Mouse (Mus musculus): ENCODE results near the gene Rasa2.
A peak's percentile ranks its signal among the peaks of the same experiment; 100 is the strongest.

Rasa2 gene

GRCm38 (mm10) chr9:96639451-96639850 is 8.0 kb upstream of the Rasa2 start:
- no peak for DNase-seq (ENCODE audit: low read depth, low spot score)

DNA sequence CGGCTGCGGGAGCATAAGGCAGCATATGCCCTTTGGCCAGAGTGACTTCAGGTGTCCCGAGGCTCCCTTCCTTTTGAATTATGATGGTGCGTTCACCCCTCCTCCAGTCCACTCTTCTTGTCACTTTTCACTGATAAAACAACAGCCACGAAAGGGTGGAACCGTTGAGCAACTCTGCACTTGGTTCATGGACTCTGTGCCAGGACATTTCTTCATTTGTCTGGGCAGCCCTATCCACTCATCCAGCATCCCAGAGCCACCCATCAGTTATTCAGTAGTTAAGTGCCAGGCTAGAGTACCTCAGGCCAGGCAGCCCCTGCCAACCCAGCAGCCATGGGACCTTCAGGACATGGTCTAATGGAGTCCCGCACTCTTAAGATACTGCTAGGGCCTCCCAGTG is 7.1 kb upstream of the Rasa2 start:
- DNase-seq (ENCODE audit: low read depth, low spot score): no peak

GRCm38 (mm10) chr9:96637157-96637548 is 5.7 kb upstream of the Rasa2 start:
- DNase-seq (ENCODE audit: low read depth, low spot score): no peak

DNA sequence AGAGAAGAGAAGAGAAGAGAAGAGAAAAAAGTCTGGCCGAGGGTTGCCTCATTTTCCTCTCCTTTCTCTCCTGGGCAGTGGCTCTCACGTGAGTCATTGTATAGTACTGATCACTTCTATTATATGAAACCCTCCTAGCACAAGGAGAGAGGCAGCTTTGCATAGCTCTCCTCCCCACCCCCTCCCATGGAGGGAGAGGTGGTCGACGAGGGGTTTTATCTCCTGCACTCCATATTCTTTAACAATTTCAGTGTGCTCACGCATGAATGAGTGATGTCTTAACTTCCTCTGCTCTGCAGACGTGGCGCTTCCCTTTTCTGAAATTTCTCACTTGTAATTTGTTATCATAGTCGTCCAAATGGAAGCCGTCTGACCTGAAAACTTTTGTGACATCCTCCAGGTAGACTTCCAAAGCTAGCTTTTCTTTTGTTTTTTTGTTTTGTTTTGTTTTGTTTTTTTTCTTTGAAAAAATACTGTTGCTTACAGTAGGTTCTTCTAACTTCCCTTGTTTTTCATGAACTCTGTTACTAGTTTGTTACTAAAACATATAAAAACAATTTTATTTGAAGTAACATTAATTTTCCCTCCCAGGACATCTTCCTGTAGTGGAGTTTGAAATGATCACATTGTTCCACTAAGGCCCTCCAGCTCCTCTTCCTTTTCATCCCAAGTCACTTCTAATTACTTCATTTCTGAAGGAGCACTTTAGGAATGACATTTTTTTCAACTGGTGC is 5.2 kb upstream of the Rasa2 start:
- DNase-seq (ENCODE audit: low read depth, low spot score): no peak

- no peak for DNase-seq (ENCODE audit: low read depth, low spot score)
Observed at GRCm38 (mm10) chr9:96635899-96636298, 4.5 kb upstream of the Rasa2 start.

- no peak for DNase-seq (ENCODE audit: low read depth, low spot score)
Observed at GRCm38 (mm10) chr9:96635176-96635575, 3.8 kb upstream of the Rasa2 start.

DNA sequence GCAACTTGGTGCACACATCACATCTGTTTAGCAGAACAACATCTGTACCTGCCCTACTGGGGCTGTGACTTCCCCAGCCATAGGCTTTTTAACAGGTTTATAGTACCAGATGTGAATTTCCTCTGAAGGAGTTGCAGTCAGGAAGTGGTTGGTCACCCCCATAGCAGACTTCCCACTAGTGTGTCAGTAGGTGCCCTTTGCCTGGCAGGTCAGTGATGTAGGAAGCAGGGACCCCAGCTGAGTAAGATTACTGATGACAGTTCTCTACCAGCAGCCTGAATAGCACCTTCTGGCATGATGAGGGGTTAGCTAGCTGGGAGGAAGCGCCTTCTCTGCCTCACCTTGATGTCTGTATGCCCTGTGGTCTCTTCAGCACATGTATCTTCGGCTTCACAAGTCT is 2.4 kb upstream of the Rasa2 start:
- DNase-seq (ENCODE audit: low read depth, low spot score): no peak

GRCm38 (mm10) chr9:96632756-96633155 is 1.3 kb upstream of the Rasa2 start:
- DNase-seq (ENCODE audit: low read depth, low spot score): no peak

- no peak for DNase-seq (ENCODE audit: low read depth, low spot score)
Observed at GRCm38 (mm10) chr9:96632073-96632690, 765 bp upstream of the Rasa2 start.

DNA sequence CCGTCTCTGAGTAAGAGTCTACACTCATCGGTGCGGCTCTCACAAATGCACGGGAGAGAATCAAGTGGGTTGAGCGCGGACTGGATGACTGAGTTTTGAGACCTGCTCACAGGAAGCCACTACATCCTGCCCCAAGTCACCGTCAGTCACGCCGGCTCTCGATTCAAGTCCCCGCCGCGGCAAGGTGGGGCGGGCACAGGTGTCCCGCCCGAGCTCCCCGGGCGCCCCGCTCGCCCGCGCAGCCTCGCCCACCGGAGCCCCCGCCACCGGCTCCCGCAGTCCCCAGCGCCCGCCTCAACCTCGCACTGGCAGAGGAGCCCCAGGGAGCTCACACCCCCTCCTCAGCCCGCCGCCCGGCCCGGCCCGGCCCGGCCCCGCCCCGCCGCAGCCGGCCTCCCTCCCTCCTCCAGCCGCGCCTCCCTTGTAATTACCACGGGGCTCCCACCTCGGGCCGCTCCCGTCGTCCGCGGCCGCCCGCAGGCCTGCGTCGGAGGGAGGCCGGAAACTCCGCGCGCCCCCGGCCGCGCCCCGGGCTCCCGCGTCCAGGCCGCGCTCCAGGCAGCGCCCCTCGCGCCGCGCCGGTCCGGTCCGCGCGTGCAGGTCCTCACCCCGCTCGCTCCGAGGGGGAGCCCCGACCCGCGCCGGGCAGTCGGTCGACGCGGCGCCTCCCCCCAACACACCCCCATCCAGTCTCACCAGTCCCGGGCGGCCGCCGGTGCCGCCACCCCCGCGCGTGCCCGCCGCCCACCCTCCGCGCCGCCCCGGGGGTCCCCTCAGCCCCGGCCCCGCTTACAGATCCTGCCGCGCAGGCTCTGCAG is 637 bp downstream of the Rasa2 start:
- DNase-seq (ENCODE audit: low read depth, low spot score): peak; percentile 90

DNA sequence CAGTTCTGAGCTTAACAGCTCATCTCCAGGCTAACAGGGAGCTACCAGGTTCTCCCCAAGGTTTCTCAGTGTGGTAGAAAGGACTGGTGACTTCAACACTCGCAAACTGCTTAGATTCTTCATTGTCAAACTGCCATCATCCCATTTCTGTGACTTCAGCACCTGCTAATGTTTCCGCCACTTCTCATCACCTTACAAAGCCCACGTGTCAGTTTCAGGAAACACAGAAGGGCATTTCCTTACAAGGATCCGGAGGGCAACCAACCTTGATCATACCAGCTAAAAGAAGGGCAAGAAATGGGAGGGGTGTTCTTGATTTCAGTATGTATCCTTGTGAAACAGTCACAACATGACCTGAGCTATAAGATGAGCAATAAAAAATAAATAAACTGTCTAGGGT is 2.3 kb downstream of the Rasa2 start:
- DNase-seq (ENCODE audit: low read depth, low spot score): peak; percentile 47

DNA sequence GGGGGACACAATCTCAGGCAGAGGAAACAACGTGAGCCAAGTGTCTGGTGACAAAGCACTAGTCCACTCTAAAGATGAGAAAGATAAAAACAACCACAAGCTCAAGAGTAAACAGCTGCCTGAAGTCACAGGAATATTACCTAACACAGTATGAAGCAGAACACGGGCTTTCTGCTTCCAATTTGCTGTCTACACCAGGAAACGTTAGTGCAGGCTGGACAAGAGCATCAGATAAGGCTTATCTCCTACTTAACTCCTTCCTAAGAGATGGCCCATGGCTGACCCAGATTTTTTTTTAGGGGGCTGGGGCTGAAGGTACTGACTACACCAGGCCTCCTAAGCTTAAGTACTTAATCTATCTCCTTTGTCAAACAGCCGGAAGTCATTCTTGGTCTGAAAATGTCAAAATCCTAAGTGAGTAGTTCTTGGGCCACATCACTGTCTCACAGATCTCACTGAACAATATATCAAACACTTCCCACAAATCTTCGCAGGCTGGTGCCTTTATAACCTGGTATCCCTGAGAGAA is 3.8 kb downstream of the Rasa2 start:
- DNase-seq (ENCODE audit: low read depth, low spot score): no peak

GRCm38 (mm10) chr9:96627042-96627441 is 4.4 kb downstream of the Rasa2 start:
- DNase-seq (ENCODE audit: low read depth, low spot score): no peak

DNA sequence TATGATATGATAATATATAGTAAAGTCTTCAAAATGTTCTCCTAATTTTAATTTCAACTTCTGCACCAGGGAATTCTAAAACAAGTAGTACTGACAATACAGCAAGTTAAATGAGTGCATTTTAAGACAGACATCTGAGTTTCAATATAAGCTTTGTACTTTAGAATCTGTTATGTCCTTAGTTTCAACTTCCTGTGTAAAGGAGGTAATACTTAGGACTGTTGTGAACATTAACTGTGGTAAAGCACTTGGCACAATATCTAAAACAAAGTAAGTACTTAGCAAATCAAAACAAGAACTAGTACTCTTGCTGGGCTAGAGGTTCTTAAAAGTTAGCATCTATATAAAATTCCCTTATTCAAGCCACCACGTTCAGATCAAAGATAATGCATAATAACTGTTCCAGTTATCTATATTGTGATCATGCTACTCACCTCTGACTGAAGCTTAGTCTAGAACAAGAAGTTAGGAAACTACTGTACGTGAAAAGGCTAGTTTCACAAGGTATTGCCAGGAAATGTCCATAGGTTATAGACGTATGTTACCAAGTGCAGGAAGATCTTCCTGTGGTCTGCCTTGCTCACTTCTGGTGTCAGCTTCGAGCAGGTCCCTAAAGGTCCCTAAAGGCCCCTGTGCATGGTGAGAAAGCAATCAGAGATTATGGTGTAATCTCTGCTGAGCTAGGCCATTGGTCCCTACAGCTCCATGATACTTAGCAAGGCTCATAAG is 12.8 kb downstream of the Rasa2 start:
- peak; percentile 27 for DNase-seq (ENCODE audit: low read depth, low spot score)

DNA sequence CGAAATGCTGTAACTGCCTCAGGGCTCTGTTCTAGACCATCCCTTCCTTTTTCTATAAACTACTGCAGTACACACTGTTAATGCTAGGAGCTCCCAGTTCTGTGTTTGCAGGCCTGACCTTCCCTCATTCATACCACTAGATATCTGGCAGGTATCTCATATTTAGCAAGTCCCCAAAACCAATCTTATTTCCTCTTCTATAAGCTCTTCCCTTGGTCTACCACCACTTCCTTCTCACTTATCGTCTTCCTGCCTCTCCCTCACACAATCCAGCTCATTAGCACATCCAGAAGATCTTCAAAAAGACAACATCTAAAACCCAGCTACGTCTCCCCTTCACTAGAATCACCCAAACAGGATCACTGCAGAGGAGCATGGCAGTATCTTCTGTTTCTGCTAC is 19.1 kb downstream of the Rasa2 start:
- no peak for DNase-seq (ENCODE audit: low read depth, low spot score)

- DNase-seq (ENCODE audit: low read depth, low spot score): no peak
Observed at GRCm38 (mm10) chr9:96611693-96612293, 19.6 kb downstream of the Rasa2 start.

DNA sequence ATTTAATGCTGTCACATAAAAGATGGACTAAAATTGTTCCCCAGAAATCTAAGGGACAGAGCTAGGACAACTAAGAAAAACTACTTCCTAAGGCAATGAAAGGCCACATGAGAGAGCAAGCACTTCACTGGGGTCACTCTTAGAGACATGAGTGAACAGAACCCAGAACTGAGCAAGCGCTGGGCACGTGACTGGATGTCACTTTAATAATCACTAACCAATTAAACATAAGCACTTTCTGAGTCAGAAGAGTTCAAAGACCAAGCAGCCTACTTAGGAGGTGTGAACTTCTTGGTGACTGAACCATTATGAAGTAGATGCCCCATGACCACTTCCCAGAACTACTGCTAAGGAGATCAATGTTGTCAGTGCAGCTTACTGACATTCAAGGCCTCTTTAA is 20.6 kb downstream of the Rasa2 start:
- DNase-seq (ENCODE audit: low read depth, low spot score): no peak

- DNase-seq (ENCODE audit: low read depth, low spot score): no peak
Observed at GRCm38 (mm10) chr9:96603416-96603815, 28.0 kb downstream of the Rasa2 start.

- peak; percentile 44 for DNase-seq (ENCODE audit: low read depth, low spot score)
Observed at GRCm38 (mm10) chr9:96597899-96598298, 33.5 kb downstream of the Rasa2 start.

- no peak for DNase-seq (ENCODE audit: low read depth, low spot score)
Observed at GRCm38 (mm10) chr9:96592670-96593600, 38.5 kb downstream of the Rasa2 start.

Measured in CD4-positive, CD25-positive, alpha-beta regulatory T cell, adult 2 months (primary cell).